Mouse (Mus musculus): Measurements from ENCODE around the gene 1700028K03Rik. TPM values are rescaled to one million over a fixed set of nuclear protein-coding genes. Genes with fewer than 3 reads are reported as not detected.

1700028K03Rik gene
- polyA plus RNA-seq (2017; shearing (Covaris generic)), result under 1 TPM; 0.20 to 0.34 (median 0.32) TPM

- ATAC-seq, result no peak
These were observed at the start of gene 1700028K03Rik for GRCm38 (mm10) chr5:107534581-107534980. Gene 1700028K03Rik, plus strand, starts transcription at chr5:107534709.

GRCm38 (mm10) chr5:107488996-107489395 lies 45.5 kb upstream of the 1700028K03Rik start:
- ATAC-seq, result no peak

GRCm38 (mm10) chr5:107491036-107491435 lies 43.5 kb upstream of the 1700028K03Rik start:
- ATAC-seq, result no peak

GRCm38 (mm10) chr5:107492471-107492870 lies 42.0 kb upstream of the 1700028K03Rik start:
- no peak for ATAC-seq

GRCm38 (mm10) chr5:107494759-107495158 lies 39.8 kb upstream of the 1700028K03Rik start:
- no peak for ATAC-seq

- ATAC-seq, result no peak
These were observed 38.5 kb upstream of the 1700028K03Rik start for GRCm38 (mm10) chr5:107496047-107496446.

- peak; percentile 90 for ATAC-seq
These were observed 36.7 kb upstream of the 1700028K03Rik start for GRCm38 (mm10) chr5:107497519-107498501.

- no peak for ATAC-seq
These were observed 35.7 kb upstream of the 1700028K03Rik start for GRCm38 (mm10) chr5:107498806-107499310.

- ATAC-seq, result no peak
These were observed 34.5 kb upstream of the 1700028K03Rik start for GRCm38 (mm10) chr5:107499891-107500535.

GRCm38 (mm10) chr5:107500741-107501140 lies 33.8 kb upstream of the 1700028K03Rik start:
- ATAC-seq, result no peak

- no peak for ATAC-seq
These were observed 27.2 kb upstream of the 1700028K03Rik start, which contains the start of gene Gm42669 for GRCm38 (mm10) chr5:107507321-107507720. Gene Gm42669, plus strand, starts transcription at chr5:107507621.

- no peak for ATAC-seq
These were observed 24.0 kb upstream of the 1700028K03Rik start for GRCm38 (mm10) chr5:107510503-107510902.

- no peak for ATAC-seq
These were observed 23.2 kb upstream of the 1700028K03Rik start for GRCm38 (mm10) chr5:107511326-107511725.

GRCm38 (mm10) chr5:107513583-107513982 lies 20.9 kb upstream of the 1700028K03Rik start:
- ATAC-seq, result peak; percentile 92

- ATAC-seq, result no peak
These were observed 19.1 kb upstream of the 1700028K03Rik start for GRCm38 (mm10) chr5:107515453-107515852.

- no peak for ATAC-seq
These were observed 18.4 kb upstream of the 1700028K03Rik start for GRCm38 (mm10) chr5:107516087-107516486.

GRCm38 (mm10) chr5:107518602-107519001 lies 15.9 kb upstream of the 1700028K03Rik start:
- ATAC-seq, result no peak

GRCm38 (mm10) chr5:107521386-107521785 lies 13.1 kb upstream of the 1700028K03Rik start:
- no peak for ATAC-seq

GRCm38 (mm10) chr5:107521897-107522296 lies 12.6 kb upstream of the 1700028K03Rik start:
- no peak for ATAC-seq

- ATAC-seq, result peak; percentile 86
These were observed 10.2 kb upstream of the 1700028K03Rik start for GRCm38 (mm10) chr5:107524281-107524680.

GRCm38 (mm10) chr5:107528856-107529255 lies 5.7 kb upstream of the 1700028K03Rik start:
- ATAC-seq, result peak; percentile 75

- no peak for ATAC-seq
These were observed 919 bp upstream of the 1700028K03Rik start for GRCm38 (mm10) chr5:107533590-107533989.

GRCm38 (mm10) chr5:107541696-107542095 lies 7.2 kb downstream of the 1700028K03Rik start:
- ATAC-seq, result no peak
